Mouse (Mus musculus) regulatory T cell (primary cell): ENCODE results near the gene Agbl1.

Experiments used
- in situ Hi-C: fragments of 300-600 bp; cut with MboI, MseI; formaldehyde crosslinking; loops from one replicate; pipeline ENCODE4 v1.15.1; 2025; ENCODE audit warnings: high pct_unique_total_duplicates

The Agbl1 gene

DNA sequence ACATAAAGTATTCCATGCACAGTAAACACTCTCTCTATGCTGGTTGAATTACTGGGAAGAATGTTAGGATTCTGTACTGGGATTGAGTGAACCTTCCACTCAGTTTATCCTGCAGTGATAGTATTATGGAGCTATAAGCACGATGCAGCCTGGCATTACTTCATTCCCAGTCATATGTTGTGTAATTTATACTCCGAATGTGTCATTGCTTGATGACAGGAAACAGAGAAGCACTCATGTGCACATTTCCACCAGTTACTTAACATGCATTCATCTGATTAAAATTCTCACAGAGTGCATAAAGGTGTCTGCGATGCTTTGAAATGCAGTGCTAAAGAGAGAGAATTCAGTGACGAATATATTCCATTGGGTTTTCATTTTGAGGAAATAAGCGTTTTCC is 682.0 kb downstream of the Agbl1 start:
- in situ Hi-C loops: no loop called here

GRCm38 (mm10) chr7:76918871-76919270 is 689.2 kb downstream of the Agbl1 start:
- in situ Hi-C loops: no loop called here

DNA sequence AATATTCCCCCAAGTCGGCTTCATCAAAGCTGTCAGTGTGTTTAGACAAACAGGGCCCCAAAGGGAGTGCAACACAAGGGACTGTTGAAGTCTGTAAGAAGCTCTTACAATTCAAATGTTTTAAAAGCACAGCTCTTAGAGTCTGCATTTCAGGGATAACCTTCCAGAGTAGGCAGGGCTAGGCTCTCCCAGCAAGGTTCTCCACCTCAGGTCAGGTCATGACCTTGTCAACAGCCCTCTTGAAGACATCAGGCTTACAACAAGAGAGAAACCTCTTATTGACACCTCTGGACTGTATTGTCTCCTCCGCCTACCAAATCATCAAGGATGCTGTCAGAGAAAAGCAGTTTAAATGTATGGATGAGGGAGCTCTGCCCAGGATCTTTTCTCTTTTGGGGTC is 692.0 kb downstream of the Agbl1 start:
- in situ Hi-C loops: no loop called here

GRCm38 (mm10) chr7:76935219-76935618 is 705.5 kb downstream of the Agbl1 start:
- in situ Hi-C loops: loop anchor here (25.0 kb wide), 2 partner anchors 548 to 1598 kb away; no protein-coding TSS in a partner anchor

DNA sequence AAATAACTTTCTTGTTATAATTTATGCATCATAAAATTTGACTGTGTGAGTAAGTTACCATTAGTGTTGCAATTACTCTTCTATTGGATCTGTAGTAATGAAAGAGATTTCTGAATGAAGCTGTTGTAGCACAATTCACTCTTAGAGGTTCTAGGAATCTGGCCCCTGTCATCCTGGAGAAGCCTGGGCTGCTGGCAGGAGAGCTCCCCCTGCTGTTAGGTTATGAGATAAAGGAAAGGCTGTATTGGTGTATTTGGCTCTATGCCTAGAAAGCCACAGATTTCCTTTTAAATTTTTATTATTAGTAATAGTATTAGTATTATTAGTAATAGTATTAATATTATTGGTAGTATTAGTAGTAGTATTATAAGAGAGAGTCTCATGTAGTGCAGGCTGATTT is 711.8 kb downstream of the Agbl1 start:
- in situ Hi-C loops: loop anchor here (25.0 kb wide), 2 partner anchors 554 to 1604 kb away; no protein-coding TSS in a partner anchor

DNA sequence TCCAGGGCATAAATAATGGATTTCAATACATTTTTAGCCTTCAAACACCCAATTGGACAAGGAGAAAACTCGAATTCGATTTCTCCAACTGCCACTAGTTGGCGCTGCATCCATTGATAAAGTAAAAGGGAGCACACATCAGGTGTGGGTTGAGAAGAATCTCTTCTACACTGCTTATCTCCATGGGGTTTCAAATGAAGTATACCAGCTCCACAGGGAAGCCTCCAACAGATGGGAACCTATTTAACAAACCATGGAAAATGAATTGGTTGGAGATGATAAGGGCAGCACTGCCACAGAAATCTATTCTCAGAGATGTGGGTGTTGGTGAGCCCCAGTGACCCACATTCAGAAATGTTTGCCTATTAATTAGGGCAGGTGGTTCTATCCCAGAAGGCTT is 741.6 kb downstream of the Agbl1 start:
- in situ Hi-C loops: no loop called here

DNA sequence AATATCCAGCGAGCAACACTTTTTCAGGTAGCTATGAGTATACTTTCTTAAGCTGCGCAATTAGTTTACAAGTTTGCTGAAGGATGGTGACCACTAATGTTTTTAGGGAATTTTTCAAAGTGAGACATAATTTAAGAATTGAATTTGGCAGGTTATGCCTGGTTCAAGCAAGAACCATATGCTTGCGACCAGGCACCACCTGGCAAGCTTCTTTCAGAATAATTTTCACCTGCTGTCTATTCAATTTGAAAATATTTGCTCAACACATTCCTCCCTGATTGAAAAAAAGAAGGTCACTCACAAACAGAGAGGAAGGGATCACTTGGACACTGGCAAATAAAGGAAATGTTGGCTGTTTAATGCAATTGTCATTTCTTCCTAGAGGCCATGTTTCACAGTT is 779.9 kb downstream of the Agbl1 start:
- in situ Hi-C loops: no loop called here

DNA sequence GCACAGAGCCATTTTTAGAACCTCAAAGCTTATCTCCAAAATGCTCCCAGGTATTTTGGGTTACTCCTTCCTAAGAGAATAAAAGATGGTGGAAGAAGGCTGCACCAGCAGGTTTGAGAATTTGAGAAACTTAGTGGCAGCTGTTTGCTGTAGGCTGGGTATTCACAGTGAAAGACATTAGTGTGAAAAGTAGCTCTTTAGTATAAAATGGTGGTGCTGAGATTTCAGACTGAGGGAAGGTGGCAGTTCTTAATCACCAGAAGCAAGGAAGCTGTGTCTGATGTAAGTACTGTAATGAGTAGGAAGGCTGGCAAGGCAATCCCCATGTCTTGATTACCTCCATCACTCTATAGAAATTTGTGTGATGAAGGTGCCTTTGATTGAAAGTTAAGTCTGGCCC is 799.3 kb downstream of the Agbl1 start:
- in situ Hi-C loops: no loop called here

GRCm38 (mm10) chr7:77076033-77076432 is 846.3 kb downstream of the Agbl1 start:
- in situ Hi-C loops: no loop called here

- in situ Hi-C loops: no loop called here
Observed at GRCm38 (mm10) chr7:77087266-77087665, 857.6 kb downstream of the Agbl1 start.

DNA sequence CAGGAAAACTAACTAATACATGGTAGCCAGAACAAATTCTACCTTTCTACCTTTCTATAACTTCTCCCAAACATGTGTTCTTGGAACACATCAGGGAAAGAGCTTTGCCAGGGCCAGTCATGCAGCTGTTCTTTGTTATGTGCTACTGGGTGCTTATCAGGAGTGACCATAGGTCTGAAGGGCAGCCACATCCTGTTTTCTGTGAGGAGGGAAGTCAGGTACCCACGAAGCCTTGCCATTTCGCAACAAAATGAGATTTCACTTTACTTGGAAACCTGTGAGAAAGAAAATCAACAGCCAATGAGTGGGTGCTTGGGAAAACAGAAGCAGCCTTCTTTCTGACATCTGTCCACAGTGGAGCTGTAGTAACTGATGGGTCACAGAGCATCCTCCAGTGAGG is 865.5 kb downstream of the Agbl1 start:
- in situ Hi-C loops: no loop called here

- in situ Hi-C loops: no loop called here
Observed at GRCm38 (mm10) chr7:77114021-77114420, 884.3 kb downstream of the Agbl1 start.

DNA sequence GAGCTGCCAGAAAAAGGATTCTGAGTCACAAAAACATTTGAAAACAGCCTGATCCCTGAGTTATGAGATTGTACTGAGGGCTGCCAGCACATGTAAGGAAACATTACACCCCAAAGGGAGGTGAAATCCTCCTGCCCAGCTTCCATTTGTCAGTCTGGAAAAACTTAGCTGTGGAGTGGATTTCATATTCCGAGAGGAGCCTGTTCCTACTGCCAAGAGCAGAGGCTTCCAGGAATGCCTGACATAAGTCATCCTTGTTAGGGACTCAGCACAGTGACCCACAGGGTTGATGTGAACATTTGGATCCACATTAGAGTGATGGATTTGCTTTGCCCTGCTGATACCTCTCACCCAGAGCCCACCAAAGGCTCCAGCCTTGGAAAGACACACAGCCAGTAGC is 899.4 kb downstream of the Agbl1 start:
- in situ Hi-C loops: no loop called here

DNA sequence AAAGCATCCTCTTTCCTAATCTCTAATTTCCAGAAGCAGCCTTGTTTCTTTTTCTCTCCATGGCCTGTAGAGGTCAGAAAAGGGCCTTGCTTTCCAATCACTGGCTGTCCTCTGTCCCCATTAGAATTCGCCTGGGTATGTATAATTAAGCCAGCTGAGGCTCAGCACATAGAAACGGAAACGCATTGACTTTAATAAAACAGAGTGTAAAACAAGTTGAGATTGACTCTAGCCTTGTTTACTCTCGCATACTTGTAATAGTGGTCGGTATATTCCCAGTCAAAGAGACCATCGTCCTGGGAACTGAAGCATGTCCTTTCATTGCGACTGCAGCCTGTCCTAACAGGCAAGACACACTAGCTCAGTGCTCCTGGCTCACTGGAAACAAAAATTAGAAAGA is 902.3 kb downstream of the Agbl1 start:
- in situ Hi-C loops: no loop called here

- in situ Hi-C loops: no loop called here
Observed at GRCm38 (mm10) chr7:77132615-77133420, 903.1 kb downstream of the Agbl1 start.

GRCm38 (mm10) chr7:77134860-77135259 is 905.2 kb downstream of the Agbl1 start:
- in situ Hi-C loops: no loop called here

- in situ Hi-C loops: no loop called here
Observed at GRCm38 (mm10) chr7:77138707-77139106, 909.0 kb downstream of the Agbl1 start.

DNA sequence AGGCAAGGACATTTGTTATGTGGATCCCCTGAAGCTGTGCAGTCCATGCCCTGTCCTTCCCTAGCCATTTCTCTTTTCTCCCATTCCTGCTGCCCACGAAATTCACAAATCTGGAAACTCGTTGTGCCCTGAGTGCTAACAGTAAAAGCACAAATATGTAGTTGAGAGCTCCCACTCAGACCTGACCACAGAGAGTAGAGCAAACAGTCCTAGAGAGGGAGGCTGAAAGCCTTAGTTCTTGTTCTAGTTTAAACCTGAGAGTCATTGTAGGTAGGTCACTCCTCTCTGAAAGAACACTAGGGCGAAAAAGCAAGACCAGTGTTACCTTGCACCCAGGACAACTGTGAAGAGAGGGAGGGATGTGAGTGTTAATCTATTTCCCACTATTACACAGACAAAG is 917.8 kb downstream of the Agbl1 start:
- in situ Hi-C loops: loop anchor here (5.0 kb wide), 1 partner anchor 305 kb away; no protein-coding TSS in a partner anchor

DNA sequence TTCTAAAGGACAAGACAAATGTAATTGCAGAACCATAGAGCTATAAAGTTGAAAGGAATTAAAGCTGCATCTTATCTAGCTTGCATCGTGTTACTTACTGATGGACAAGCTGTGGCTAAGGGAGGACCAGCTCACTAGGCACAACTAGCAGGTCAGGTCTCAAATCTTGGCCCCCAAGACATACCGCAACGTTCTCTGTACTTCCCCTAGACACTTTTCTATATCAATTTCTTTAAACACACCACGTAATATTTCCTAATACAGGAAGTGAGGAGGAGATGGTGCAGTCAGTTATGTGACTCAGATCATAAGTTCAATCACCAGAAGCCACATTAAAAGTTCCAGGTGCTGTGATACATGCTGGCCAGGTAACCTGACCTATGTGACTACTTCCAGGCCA is 919.1 kb downstream of the Agbl1 start:
- in situ Hi-C loops: loop anchor here (5.0 kb wide), 1 partner anchor 307 kb away; no protein-coding TSS in a partner anchor

DNA sequence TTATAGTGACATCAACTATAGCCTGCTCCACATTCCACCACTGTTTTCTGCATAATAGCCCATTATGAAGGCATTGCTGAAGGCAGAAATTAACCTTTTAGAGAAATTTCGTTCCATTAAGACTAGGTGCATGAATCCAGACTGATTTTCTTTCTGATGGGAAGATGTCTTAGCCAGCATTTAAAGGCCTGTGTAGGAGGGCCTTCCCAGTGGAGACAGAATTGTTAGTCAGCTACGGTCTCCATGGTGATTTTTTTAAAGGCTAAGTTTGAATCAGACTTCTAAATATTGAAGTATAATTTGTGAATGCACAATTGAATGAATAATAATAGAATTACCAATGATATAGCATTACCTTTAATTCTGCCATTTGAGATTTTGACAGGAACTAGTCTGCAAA is 920.2 kb downstream of the Agbl1 start:
- in situ Hi-C loops: loop anchor here (5.0 kb wide), 1 partner anchor 308 kb away; no protein-coding TSS in a partner anchor

DNA sequence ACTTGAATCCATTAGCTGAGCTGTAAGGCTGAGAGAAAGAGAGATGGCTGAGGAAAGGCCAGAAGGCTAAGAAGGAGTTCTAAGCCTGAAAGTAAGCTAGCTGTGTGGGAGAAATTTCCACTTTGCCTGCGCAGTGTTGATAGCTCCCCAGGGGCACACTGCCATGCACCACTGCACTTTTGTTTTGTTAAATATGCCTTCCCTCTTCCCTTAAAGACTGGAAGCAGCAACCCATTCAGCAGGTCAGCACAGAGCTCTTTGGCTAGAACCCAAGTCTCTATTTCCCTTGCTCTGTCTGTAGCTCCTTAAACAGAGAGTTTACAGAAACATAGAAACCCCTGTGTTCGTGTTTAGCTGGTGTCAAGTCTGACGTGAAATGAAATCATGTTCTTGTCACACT is 922.7 kb downstream of the Agbl1 start:
- in situ Hi-C loops: no loop called here

DNA sequence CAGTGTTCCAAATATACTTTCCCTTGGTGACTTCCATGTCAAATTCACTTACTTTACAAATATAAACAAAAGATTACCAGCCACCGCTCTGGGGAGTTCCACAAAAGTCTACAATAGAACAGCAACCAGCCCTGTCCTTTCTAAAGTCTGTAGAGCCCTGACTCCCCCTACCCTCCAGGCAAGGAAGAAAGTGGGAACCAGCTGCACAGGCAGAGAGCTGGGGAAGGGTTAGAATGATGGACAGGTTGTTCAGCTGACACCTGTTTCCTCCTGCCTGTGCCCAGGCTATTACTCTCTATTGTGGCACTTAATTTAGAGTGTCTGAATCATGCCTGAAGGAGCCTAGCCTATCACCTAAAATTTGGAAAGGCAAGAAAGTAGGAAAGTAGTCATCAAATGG is 923.2 kb downstream of the Agbl1 start:
- in situ Hi-C loops: no loop called here

- in situ Hi-C loops: no loop called here
Observed at GRCm38 (mm10) chr7:77164921-77165320, 935.2 kb downstream of the Agbl1 start.
